Mouse (Mus musculus): ENCODE data around the gene Tsen34. TPM values are rescaled to one million over a fixed set of nuclear protein-coding genes. Genes with fewer than 3 reads are reported as not detected.
A peak's percentile ranks its signal among the peaks of the same experiment; 100 is the strongest.

Gene Tsen34
- total RNA-seq (2015; ENCODE audit: low replicate concordance) (1.7 TPM in 1 of 2 replicates, not detected in the other), total RNA-seq (2017; ENCODE audit: low replicate concordance) (3.0 and 3.1 TPM in 2 replicates)

DNA sequence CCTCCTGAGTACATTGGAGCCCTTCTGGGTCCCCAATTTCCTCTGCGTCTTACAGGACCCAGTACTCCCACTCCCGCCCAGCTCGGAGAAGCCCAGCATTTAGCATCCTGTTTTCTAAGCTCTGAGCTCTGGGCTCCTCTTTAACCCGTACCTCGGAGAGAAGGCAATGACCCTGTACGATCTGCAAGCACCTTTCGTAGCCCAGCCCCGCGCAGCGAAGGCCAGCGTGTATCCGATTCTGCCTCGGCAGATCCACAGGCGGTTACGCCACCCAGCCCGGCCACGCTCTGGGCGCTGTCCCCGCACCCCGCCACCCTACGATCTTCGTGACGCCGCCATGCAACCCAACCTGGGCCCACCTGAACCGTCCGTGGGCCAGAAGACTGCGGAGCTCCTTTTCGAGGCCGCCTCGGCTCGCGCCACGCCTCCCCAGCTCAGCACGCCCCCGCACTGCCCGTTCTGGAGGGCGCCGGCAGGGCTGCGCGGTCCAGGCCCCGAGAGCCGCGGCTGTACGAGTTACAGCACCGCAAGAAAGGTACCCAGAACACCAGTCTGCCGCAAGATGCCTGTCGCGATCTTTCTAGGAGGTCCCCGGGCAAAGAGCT is at the start of gene Tsen34:
Gene Tsen34, plus strand, starts transcription at position 482 of the 605 bp plus-strand sequence.
- ATAC-seq (replicated peaks; ENCODE audit: low FRiP score, poor library complexity, severe bottlenecking): no peak

GRCm38 (mm10) chr7:3643412-3643811 is 49.3 kb upstream of the Tsen34 start:
- ATAC-seq (replicated peaks; ENCODE audit: low FRiP score, poor library complexity, severe bottlenecking): no peak

DNA sequence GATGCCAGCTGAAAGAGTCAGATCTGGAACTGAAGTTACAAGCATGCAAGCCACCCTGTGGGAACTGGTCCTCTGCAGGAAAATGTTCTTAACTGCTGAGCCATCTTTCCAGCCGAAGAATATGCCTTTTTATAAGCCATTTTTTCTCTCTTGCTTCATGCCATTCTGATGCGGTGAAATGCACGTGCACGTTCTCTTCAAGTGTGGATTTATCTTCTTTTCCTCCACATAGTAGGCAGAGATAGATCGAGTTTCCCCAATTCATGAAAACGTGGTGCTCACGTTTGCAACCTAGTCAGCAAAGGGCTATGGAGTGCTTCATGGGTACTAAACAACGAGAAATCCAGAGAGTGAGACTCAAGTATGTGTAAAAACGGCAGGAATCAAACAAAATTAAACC is 48.8 kb upstream of the Tsen34 start:
- ATAC-seq (replicated peaks; ENCODE audit: low FRiP score, poor library complexity, severe bottlenecking): no peak

DNA sequence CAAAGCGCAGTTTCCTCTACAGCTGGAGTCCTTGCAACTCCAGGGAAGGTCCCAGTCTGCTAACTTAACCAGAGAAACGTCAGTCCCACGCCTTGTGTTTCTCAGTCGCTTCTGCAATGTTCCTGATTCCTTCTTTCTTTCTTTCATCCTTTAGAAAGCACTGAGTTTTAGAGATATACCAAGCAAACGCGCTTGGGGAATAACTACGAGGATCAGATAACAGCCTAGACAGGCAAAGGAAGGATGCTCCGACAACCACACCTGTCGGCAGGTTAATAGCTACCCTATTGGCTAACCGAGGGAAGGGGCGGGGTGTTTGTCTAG is 48.4 kb upstream of the Tsen34 start:
- ATAC-seq (replicated peaks; ENCODE audit: low FRiP score, poor library complexity, severe bottlenecking): no peak

GRCm38 (mm10) chr7:3644672-3645487 is 47.8 kb upstream of the Tsen34 start, which contains the start of gene Cnot3:
TSS of gene Cnot3 (plus strand) at chr7:3645268.
- ATAC-seq (replicated peaks; ENCODE audit: low FRiP score, poor library complexity, severe bottlenecking): peak; percentile 92

- ATAC-seq (replicated peaks; ENCODE audit: low FRiP score, poor library complexity, severe bottlenecking): peak; percentile 20; the same call in 1 of the 2 replicates
Measured at GRCm38 (mm10) chr7:3645488-3646025, 47.1 kb upstream of the Tsen34 start.

GRCm38 (mm10) chr7:3646188-3646587 is 46.5 kb upstream of the Tsen34 start:
- ATAC-seq (replicated peaks; ENCODE audit: low FRiP score, poor library complexity, severe bottlenecking): no peak

DNA sequence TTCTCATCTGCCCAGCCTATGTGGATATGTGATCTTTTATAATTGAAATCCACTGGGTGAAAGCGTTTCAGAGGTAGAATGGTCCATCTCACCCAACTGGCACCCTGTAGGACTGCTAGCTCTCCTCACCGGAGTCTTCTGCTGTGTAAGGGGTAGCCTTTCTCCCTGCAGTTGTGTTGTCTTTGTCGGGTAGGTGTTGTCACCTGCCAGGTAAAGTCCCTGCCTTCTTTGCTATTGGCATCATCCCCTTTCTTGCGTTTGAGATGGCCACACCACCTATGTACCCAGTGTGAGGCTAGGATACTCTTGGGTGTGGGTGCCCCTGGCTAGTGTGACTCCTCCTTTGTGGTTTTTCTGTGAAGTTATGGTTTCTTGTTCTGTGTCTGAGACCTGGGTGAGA is 46.0 kb upstream of the Tsen34 start:
- ATAC-seq (replicated peaks; ENCODE audit: low FRiP score, poor library complexity, severe bottlenecking): no peak

DNA sequence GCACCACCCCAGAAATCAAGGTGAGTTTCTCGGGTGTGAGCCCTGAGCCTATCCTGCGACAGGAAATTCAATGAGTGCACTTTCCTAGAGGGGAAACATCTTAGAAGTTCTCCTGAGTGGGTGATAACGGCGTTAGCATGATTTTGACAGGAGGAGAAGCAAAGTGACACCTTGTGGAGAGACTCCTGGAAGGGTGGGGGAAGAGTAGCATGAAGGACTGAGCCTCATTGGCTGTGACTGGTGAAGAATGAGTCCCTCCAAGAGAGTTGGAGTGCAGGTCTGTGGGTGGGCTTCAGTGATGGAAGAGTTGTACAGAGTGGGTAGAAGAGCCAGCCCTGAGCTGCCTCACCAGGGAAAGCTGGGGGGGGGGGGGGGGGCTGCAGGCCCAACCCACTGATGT is 35.7 kb upstream of the Tsen34 start:
- no peak for ATAC-seq (replicated peaks; ENCODE audit: low FRiP score, poor library complexity, severe bottlenecking)

DNA sequence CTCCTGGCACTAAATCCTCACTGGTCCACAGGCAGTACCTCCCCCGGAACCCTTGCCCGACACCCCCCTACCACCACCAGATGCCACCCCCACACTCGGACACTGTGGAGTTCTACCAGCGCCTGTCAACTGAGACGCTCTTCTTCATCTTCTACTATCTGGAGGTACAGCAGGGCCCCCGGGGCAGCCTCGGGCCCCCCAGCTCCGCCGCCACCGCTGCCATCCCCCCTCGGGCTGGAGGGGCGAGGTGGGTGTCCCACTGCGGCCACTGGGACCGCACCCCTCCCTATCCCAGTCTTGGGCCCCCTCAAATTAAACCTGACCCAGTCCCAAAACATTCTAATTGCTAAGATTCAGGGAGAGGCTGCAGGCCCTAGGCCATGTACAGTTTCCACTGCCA is 34.1 kb upstream of the Tsen34 start:
- ATAC-seq (replicated peaks; ENCODE audit: low FRiP score, poor library complexity, severe bottlenecking): no peak

DNA sequence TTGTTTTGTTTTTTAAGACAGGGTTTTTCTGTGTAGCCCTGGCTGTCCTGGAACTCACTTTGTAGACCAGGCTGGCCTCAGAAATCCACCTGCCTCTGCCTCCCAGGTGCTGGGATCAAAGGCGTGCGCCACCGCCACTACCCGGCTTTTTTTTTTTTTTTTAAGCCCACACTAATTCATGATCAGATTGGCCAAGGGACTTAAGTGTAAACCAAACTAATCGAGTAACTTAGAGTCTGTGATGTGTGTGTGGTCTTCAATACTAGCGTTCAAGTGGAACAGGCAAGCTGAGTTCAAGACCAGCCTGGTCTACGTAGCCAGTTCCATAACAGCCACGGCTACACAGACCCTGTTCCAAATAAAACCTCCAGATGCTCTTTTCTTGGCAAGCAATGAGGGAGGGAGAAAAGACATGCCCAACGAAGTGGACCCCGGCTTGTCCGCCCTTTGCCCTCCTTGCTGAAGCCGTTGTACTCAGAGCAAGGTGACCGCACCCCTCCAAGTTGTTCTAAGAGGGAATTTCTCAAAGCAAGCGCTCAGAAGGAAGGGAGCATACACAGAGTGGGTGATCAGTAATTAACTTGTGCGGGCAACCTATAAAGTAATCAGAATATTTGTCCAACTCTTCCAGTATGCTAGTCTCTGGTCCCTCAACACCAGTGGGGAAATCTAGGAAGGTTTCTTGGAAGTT is 28.0 kb upstream of the Tsen34 start:
- ATAC-seq (replicated peaks; ENCODE audit: low FRiP score, poor library complexity, severe bottlenecking): peak; percentile 35; the same call in 1 of the 2 replicates

DNA sequence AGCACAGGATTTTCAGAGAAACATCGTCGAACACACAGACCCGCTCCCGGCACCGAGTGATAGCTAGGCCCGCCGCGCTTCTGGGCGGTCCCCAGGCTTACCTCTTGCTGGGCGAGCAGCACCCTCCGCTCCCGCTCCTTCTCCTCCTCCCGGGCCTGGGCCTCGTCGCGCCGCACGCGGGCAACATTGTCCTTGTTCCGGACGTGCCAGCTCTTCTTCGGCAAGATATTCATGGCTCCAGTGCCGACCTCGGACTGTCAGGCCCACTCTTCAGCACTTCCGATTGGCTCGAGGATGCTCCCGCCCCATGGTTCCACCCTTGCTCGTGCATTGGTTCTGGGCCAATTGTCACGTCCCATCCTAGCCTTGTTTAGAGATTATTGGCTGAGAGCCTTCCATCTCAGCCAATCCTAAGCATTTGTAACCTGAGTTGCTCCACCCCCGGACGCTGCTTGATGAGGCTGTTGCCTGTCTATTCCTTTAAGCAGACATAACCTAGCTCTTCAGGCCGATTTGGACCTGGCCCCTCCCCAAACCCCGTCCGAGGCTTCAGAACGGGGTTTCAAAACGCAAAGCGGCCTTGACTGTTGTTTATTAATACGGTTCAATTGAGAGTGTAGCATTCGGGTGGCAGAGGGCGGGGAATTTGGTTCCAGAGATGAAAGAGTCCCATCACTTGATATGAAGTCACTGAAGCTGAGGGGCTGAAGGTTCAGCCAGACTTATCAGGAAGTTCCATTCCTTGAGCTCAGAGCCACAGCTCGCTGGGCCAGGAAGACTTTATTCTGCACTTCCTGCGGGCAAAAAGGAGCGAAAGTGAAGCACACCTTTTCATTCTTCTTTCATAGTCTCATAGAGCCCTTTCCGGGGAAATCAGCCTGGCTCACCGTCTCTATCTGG is 27.2 kb upstream of the Tsen34 start, which contains the start of gene Leng1:
Gene Leng1, minus strand, starts transcription at position 626 of the 900 bp plus-strand sequence.
- peak; percentile 95 for ATAC-seq (replicated peaks; ENCODE audit: low FRiP score, poor library complexity, severe bottlenecking)

DNA sequence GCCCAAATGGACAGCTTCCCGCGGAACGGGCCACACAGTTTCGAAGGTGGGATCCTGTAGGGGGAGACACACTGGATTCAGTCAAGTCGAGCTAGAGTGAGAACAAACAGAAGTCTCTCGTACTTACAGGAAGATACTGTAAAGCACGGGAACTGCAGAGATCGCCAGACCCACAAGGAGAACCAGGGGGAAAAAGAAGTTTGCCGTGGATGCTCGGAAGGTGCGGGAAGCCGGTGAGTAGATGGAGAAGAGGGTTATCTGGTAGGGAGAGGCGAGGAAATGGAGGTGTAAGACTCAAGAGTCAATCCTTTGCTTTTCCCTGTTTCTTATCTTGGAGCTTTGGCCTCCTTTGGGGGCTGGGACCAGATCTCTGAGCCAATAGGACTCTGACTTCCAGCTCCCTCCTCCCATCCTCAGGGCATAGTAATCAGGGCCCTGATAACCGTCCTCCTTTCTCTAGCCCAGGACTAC is 25.7 kb upstream of the Tsen34 start:
- no peak for ATAC-seq (replicated peaks; ENCODE audit: low FRiP score, poor library complexity, severe bottlenecking)

- peak; percentile 86 for ATAC-seq (replicated peaks; ENCODE audit: low FRiP score, poor library complexity, severe bottlenecking)
Measured at GRCm38 (mm10) chr7:3674507-3675227, 18.0 kb upstream of the Tsen34 start.

- 0 out of 2 replicates have a peak, but pooled peaks have one; percentile 27 for ATAC-seq (replicated peaks; ENCODE audit: low FRiP score, poor library complexity, severe bottlenecking)
Measured at GRCm38 (mm10) chr7:3675228-3675548, 17.5 kb upstream of the Tsen34 start.

DNA sequence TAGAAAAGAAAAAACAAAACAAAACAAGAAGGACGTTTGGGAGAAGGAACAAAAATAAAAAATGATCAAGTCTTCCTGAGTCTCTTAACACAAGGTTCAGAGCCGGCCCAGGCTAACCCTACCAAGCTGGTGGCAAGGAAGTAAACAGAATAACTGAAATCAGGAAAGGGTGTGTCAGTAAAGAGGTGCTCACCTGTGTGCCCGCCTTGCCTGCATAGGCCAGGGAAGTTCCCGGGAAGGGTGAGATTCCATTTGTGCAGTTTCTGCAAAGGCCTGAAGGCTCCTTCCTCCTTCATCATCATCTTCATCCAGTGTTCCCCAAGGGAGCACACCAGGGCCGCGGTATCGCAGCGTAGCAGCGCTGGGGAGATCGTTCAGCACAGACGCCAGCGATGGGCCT is 16.3 kb upstream of the Tsen34 start:
- ATAC-seq (replicated peaks; ENCODE audit: low FRiP score, poor library complexity, severe bottlenecking): no peak

GRCm38 (mm10) chr7:3677342-3677741 is 15.3 kb upstream of the Tsen34 start, which contains the start of gene Tmc4:
TSS of gene Tmc4 (minus strand) at chr7:3677553.
- no peak for ATAC-seq (replicated peaks; ENCODE audit: low FRiP score, poor library complexity, severe bottlenecking)

GRCm38 (mm10) chr7:3683908-3684550 is 8.6 kb upstream of the Tsen34 start:
- ATAC-seq (replicated peaks; ENCODE audit: low FRiP score, poor library complexity, severe bottlenecking): no peak
